Mouse (Mus musculus): ENCODE measurements around the gene Cldn7.

Cldn7 gene

GRCm38 (mm10) chr11:70017199-70017767 lies 52.7 kb downstream of the Cldn7 start:
- no peaks in the 10 kb centered on the region; the same call in 1 of the 2 replicates for H3K36me3 ChIP-seq (ENCODE audit: control insufficient read depth, insufficient read depth, low read length, poor library complexity, severe bottlenecking)
- no peak for DNase-seq (ENCODE audit: low read depth, low spot score)
- H3K27me3 ChIP-seq (ENCODE audit: control insufficient read depth, insufficient read depth, low read length, poor library complexity, severe bottlenecking), result no peaks in the 10 kb centered on the region
